13 mouse cellular contexts compared by ENCODE assay signal in the genomic region with DNA sequence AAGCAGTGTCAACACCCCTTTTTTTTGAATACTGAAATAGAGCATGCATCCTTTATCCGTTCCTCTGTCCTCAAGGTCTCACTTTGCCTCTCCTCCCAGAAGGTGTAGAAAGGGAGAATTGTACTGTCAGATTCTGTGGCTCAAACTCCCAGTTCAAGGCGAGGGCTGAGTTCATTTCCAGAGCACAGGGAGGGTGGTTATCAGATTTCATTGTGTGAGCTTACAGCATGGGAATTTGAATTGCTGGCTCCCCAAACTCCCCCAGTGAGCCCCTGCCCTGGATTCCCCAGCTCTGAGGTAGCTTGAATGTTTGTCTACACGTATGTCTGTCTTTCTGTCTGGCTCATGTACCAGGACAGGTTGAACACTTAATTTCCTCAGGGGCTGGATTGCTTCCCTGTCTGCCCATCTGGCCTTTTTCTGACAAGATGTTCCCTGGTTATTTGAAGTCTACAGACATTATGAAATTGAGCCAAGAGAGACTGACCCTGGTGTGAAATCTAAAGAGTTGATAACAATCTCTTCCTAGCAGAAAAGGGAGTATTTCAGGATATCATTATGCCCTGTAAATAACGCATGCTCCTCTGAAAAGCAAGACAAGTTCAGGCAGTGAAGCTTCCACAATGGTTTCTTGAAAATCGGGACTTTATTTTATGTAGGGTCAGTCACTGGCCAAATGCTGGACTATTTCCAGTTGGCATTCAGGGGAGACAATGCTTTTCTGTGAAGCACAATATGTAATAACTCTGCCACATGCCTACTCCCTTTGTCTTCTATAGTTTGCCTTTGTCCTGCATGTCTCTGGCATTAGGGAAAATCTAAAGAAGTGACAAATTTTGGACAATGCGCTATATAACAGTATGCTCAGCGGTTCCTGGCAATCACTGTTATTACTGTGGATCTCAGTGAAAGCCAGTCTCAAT. TPM values are rescaled to one million over a fixed set of nuclear protein-coding genes. Genes with fewer than 3 reads are reported as not detected.
DNase-seq lines count a peak whose midpoint lies in the region; ATAC-seq lines count a peak whose summit lies in the region.
"Had no signal": no experiment of that assay in that cellular context is flagged by ENCODE, and none has a peak within 500 bp of the region (broad histone marks: within the 10 kb centered on the region; RNA-seq: fewer than 3 reads in every experiment).

No protein-coding gene starts in this region.

- H3K4me2 ChIP-seq in forebrain, embryonic 14.5 days (ENCODE audit: low read length) = no peak overlapping the region
- no peak overlapping the region for H3K4me2 ChIP-seq in forebrain, embryonic 12.5 days
- no peak overlapping the region for H3K4me2 ChIP-seq in midbrain, embryonic 13.5 days (replicated peaks)
- no peak overlapping the region for H3K4me2 ChIP-seq in forebrain, embryonic 16.5 days (ENCODE audit: low read length)
- H3K4me2 ChIP-seq: liver, embryonic 11.5 days had no signal

- peak; percentile 33 for DNase-seq in forebrain, embryonic 14.5 days (ENCODE audit: low spot score)
- DNase-seq in midbrain, embryonic 10.5 days (ENCODE audit: low spot score) = no peak
- DNase-seq in mesoderm, embryonic 11.5 days (ENCODE audit: low read depth, low spot score) = peak; percentile 13
- no peak for DNase-seq in gastrocnemius, adult 18-20 months (ENCODE audit: low spot score)
- DNase-seq: thymus, postnatal 14 days had no signal

- H3K4me1 ChIP-seq in forebrain, embryonic 14.5 days (ENCODE audit: control insufficient read depth, insufficient read depth, low read length) = peaks cover 4% of the 10 kb centered on the region; the same call in 1 of the 2 replicates
- peaks cover 5% of the 10 kb centered on the region for H3K4me1 ChIP-seq in forebrain, embryonic 12.5 days
- peaks cover 22% of the 10 kb centered on the region for H3K4me1 ChIP-seq in midbrain, embryonic 13.5 days (replicated peaks)
- peaks cover 7% of the 10 kb centered on the region; the same call in 1 of the 2 replicates for H3K4me1 ChIP-seq in midbrain, embryonic 10.5 days
- peaks cover 11% of the 10 kb centered on the region for H3K4me1 ChIP-seq in forebrain, embryonic 16.5 days (replicated peaks; ENCODE audit: control insufficient read depth, insufficient read depth, low read length)

- no peaks in the 10 kb centered on the region for H3K36me3 ChIP-seq in forebrain, embryonic 14.5 days (ENCODE audit: control insufficient read depth, insufficient read depth, low read length)
- no peaks in the 10 kb centered on the region for H3K36me3 ChIP-seq in forebrain, embryonic 12.5 days (replicated peaks)
- no peaks in the 10 kb centered on the region for H3K36me3 ChIP-seq in midbrain, embryonic 13.5 days
- H3K36me3 ChIP-seq in midbrain, embryonic 10.5 days = no peaks in the 10 kb centered on the region
- H3K36me3 ChIP-seq in forebrain, embryonic 16.5 days (ENCODE audit: control insufficient read depth, insufficient read depth) = no peaks in the 10 kb centered on the region

- H3K4me3 ChIP-seq in forebrain, embryonic 14.5 days (ENCODE audit: low read depth, low read length) = no peak overlapping the region
- no peak overlapping the region for H3K4me3 ChIP-seq in forebrain, embryonic 12.5 days (replicated peaks)
- no peak overlapping the region for H3K4me3 ChIP-seq in midbrain, embryonic 13.5 days (replicated peaks)
- no peak overlapping the region for H3K4me3 ChIP-seq in midbrain, embryonic 10.5 days
- no peak overlapping the region for H3K4me3 ChIP-seq in forebrain, embryonic 16.5 days (replicated peaks; ENCODE audit: low read length)
- H3K4me3 ChIP-seq: layer of hippocampus, adult 2 months had no signal

- no peaks in the 10 kb centered on the region for H3K9me3 ChIP-seq in forebrain, embryonic 14.5 days (replicated peaks; ENCODE audit: control insufficient read depth, low read length)
- no peaks in the 10 kb centered on the region for H3K9me3 ChIP-seq in forebrain, embryonic 12.5 days
- H3K9me3 ChIP-seq in midbrain, embryonic 13.5 days = no peaks in the 10 kb centered on the region
- H3K9me3 ChIP-seq in midbrain, embryonic 10.5 days (replicated peaks) = no peaks in the 10 kb centered on the region
- H3K9me3 ChIP-seq in forebrain, embryonic 16.5 days (ENCODE audit: control insufficient read depth, low read length) = no peaks in the 10 kb centered on the region

- ATAC-seq in forebrain, embryonic 14.5 days = no peak
- ATAC-seq in forebrain, embryonic 12.5 days (ENCODE audit: low FRiP score) = no peak
- ATAC-seq in midbrain, embryonic 13.5 days = no peak
- no peak for ATAC-seq in forebrain, embryonic 16.5 days
- ATAC-seq: intestine, embryonic 16.5 days had no signal

- WGBS in forebrain, embryonic 14.5 days = 62% methylated on average over 7 of the region's 7 CpGs
- WGBS in forebrain, embryonic 12.5 days = 69% methylated on average over 7 of the region's 7 CpGs
- WGBS in midbrain, embryonic 13.5 days = 65% methylated on average over 7 of the region's 7 CpGs
- WGBS in midbrain, embryonic 10.5 days = 75% methylated on average over 7 of the region's 7 CpGs
- WGBS in forebrain, embryonic 16.5 days = 46% methylated on average over 7 of the region's 7 CpGs

- 0 out of 2 replicates have a peak overlapping the region, but pooled peaks have one; percentile 52 for H3K27ac ChIP-seq in forebrain, embryonic 14.5 days (ENCODE audit: low read depth, low read length)
- H3K27ac ChIP-seq in forebrain, embryonic 12.5 days = no peak overlapping the region
- H3K27ac ChIP-seq in midbrain, embryonic 13.5 days = peak overlapping the region; percentile 41
- no peak overlapping the region for H3K27ac ChIP-seq in midbrain, embryonic 10.5 days (replicated peaks)
- H3K27ac ChIP-seq in forebrain, embryonic 16.5 days (ENCODE audit: low read length) = peak overlapping the region; percentile 53
- H3K27ac ChIP-seq: layer of hippocampus, adult 2 months had no signal

- H3K27me3 ChIP-seq in forebrain, embryonic 14.5 days (replicated peaks; ENCODE audit: control insufficient read depth, insufficient read depth, low read length) = no peaks in the 10 kb centered on the region
- peaks cover 13% of the 10 kb centered on the region; the same call in 1 of the 2 replicates for H3K27me3 ChIP-seq in forebrain, embryonic 12.5 days
- peaks cover 4% of the 10 kb centered on the region; the same call in 1 of the 2 replicates for H3K27me3 ChIP-seq in midbrain, embryonic 13.5 days
- H3K27me3 ChIP-seq in midbrain, embryonic 10.5 days (ENCODE audit: low read depth, poor library complexity, severe bottlenecking) = peaks cover 74% of the 10 kb centered on the region
- no peaks in the 10 kb centered on the region for H3K27me3 ChIP-seq in forebrain, embryonic 16.5 days (replicated peaks; ENCODE audit: control insufficient read depth, insufficient read depth, low read length)

- no peak overlapping the region for H3K9ac ChIP-seq in forebrain, embryonic 14.5 days (ENCODE audit: low read length)
- no peak overlapping the region for H3K9ac ChIP-seq in forebrain, embryonic 12.5 days
- H3K9ac ChIP-seq in midbrain, embryonic 13.5 days (replicated peaks) = no peak overlapping the region
- H3K9ac ChIP-seq in forebrain, embryonic 16.5 days (replicated peaks; ENCODE audit: low read depth, low read length) = no peak overlapping the region

RNA-seq across cellular contexts. Expression of a gene that starts 35.5 kb away (rescaled TPM):
- 233 and 299 TPM in 2 replicates for polyA plus RNA-seq in forebrain, embryonic 14.5 days (2014; fragmentation: Nextera tagmentation; extraction: Ambion mirVana)
- 139 and 171 TPM in 2 replicates for polyA plus RNA-seq in forebrain, embryonic 12.5 days (2016; fragmentation: Nextera tagmentation; extraction: Ambion mirVana)
- 262 and 264 TPM in 2 replicates for polyA plus RNA-seq in midbrain, embryonic 13.5 days (2015; fragmentation: Nextera tagmentation; extraction: Ambion mirVana)
- 23.3 and 53.1 TPM in 2 replicates for polyA plus RNA-seq in midbrain, embryonic 10.5 days (2016; fragmentation: Nextera tagmentation; extraction: Ambion mirVana)
- 389 and 442 TPM in 2 replicates for polyA plus RNA-seq in forebrain, embryonic 16.5 days (2015; fragmentation: Nextera tagmentation; extraction: Ambion mirVana)
- not detected for total RNA-seq in gastrocnemius, adult 18-20 months (2021)
- total RNA-seq: monocyte, adult 5-6 weeks had no signal
- polyA plus RNA-seq: gonadal fat pad, adult 2 months had no signal

Comparison
In these comparisons a context has a peak if more than half of its experiments do, and no peak if none do; other contexts are left out.
1. H3K27ac ChIP-seq: peak in forebrain, embryonic 14.5 days (single experiment), midbrain, embryonic 13.5 days (single experiment) and forebrain, embryonic 16.5 days (single experiment); none in forebrain, embryonic 12.5 days (single experiment) and midbrain, embryonic 10.5 days (single experiment).
2. DNase-seq: peak in forebrain, embryonic 14.5 days (single experiment) and mesoderm, embryonic 11.5 days (single experiment); none in midbrain, embryonic 10.5 days (single experiment) and gastrocnemius, adult 18-20 months (single experiment).